Mouse (Mus musculus) ES-Bruce4 (cell line): ENCODE measurements around the gene Tlcd2. TPM values are rescaled to one million over a fixed set of nuclear protein-coding genes. Genes with fewer than 3 reads are reported as not detected.

ENCODE experiments used
- H3K27ac ChIP-seq: 2 replicates; pipeline ENCODE4 v1.5.1; 2012; ENCODE audit warnings: low read length, inconsistent platforms; ENCODE audit not compliant: insufficient read depth
- H3K27me3 ChIP-seq: 2 replicates; pipeline ENCODE4 v1.6.1; 2012; ENCODE audit warnings: mild to moderate bottlenecking, low read length, inconsistent platforms; ENCODE audit not compliant: control insufficient read depth, poor library complexity, insufficient read depth, severe bottlenecking
- H3K36me3 ChIP-seq: 2 replicates; pipeline ENCODE4 v1.6.1; 2012; ENCODE audit warnings: inconsistent platforms, mild to moderate bottlenecking, low read length, moderate library complexity; ENCODE audit not compliant: control insufficient read depth, poor library complexity, insufficient read depth, severe bottlenecking
- H3K4me1 ChIP-seq: one replicate; pipeline ENCODE4 v1.8.1; 2011; ENCODE audit warnings: low read length; ENCODE audit not compliant: control insufficient read depth, insufficient read depth
- H3K4me3 ChIP-seq: 2 replicates; pipeline ENCODE4 v1.5.1; 2011; ENCODE audit warnings: low read depth, mild to moderate bottlenecking, low read length
- H3K9ac ChIP-seq: 2 replicates; pipeline ENCODE4 v1.6.1; 2012; ENCODE audit warnings: low read depth, mild to moderate bottlenecking, inconsistent platforms; ENCODE audit not compliant: poor library complexity, severe bottlenecking
- H3K9me3 ChIP-seq: replicated peaks from 2 replicates; pipeline ENCODE4 v1.6.1; 2012; ENCODE audit warnings: mild to moderate bottlenecking, low read length, inconsistent platforms; ENCODE audit not compliant: control insufficient read depth, poor library complexity, insufficient read depth, severe bottlenecking
- CTCF ChIP-seq: IDR thresholded peaks from one replicate; pipeline ENCODE4 v1.8.1; 2011; ENCODE audit warnings: low read depth, low read length
- EP300 ChIP-seq: IDR thresholded peaks from 2 replicates; pipeline ENCODE4 v1.6.1; 2011; ENCODE audit warnings: low read depth, low read length; ENCODE audit not compliant: insufficient read depth
- POLR2A ChIP-seq: IDR thresholded peaks from one replicate; pipeline ENCODE4 v1.8.1; 2011; ENCODE audit warnings: low read length; ENCODE audit not compliant: insufficient read depth
- polyA plus RNA-seq: library from polyadenylated mRNA; stranded (reverse); fragments of >200 nt; gene quantifications from 2 replicates; pipeline ENCODE4 v1.2.4, GENCODE M21; 2011; ENCODE audit warnings: low read depth; ENCODE audit not compliant: missing spikeins, insufficient read depth, insufficient read length

Gene Tlcd2
- polyA plus RNA-seq, 1 experiment, result 6.8 TPM

GRCm38 (mm10) chr11:75508162-75508561 is 46.6 kb downstream of the Tlcd2 start:
- H3K36me3 ChIP-seq, result peaks cover 46% of the 10 kb centered on the region
- H3K4me3 ChIP-seq, result no peak overlapping the region
- no peak overlapping the region for H3K27ac ChIP-seq
- H3K4me1 ChIP-seq, result no peaks in the 10 kb centered on the region
- H3K9ac ChIP-seq, result no peak overlapping the region
- no peak for TF ChIP-seq CTCF
- no peak for TF ChIP-seq POLR2A
- no peak for TF ChIP-seq EP300
- no peaks in the 10 kb centered on the region for H3K9me3 ChIP-seq
- no peaks in the 10 kb centered on the region for H3K27me3 ChIP-seq

- H3K4me1 ChIP-seq, result no peaks in the 10 kb centered on the region
- H3K9ac ChIP-seq, result no peak overlapping the region
- no peaks in the 10 kb centered on the region for H3K9me3 ChIP-seq
- no peak overlapping the region for H3K27ac ChIP-seq
- peaks cover 39% of the 10 kb centered on the region for H3K36me3 ChIP-seq
- no peaks in the 10 kb centered on the region for H3K27me3 ChIP-seq
- TF ChIP-seq EP300 (no peak), CTCF (no peak), POLR2A (no peak)
- no peak overlapping the region for H3K4me3 ChIP-seq
Observed at GRCm38 (mm10) chr11:75508904-75509303, 47.4 kb downstream of the Tlcd2 start.

GRCm38 (mm10) chr11:75509741-75510626 is 48.5 kb downstream of the Tlcd2 start, which contains the start of gene Rilp:
Rilp (plus strand) TSS chr11:75510094.
- H3K27me3 ChIP-seq, result no peaks in the 10 kb centered on the region
- H3K9me3 ChIP-seq, result no peaks in the 10 kb centered on the region
- H3K36me3 ChIP-seq, result peaks cover 28% of the 10 kb centered on the region
- no peaks in the 10 kb centered on the region for H3K4me1 ChIP-seq
- no peak within 1 kb of the TSS for H3K27ac ChIP-seq
- TF ChIP-seq POLR2A (no peak), EP300 (no peak), CTCF (no peak)
- H3K9ac ChIP-seq, result peak within 1 kb of the TSS; percentile 53
- peak within 1 kb of the TSS; percentile 66 for H3K4me3 ChIP-seq

GRCm38 (mm10) chr11:75510627-75510993 is 49.1 kb downstream of the Tlcd2 start:
- H3K9ac ChIP-seq, result peak overlapping the region; percentile 53
- peak overlapping the region; percentile 66 for H3K4me3 ChIP-seq
- no peak overlapping the region for H3K27ac ChIP-seq
- H3K36me3 ChIP-seq, result peaks cover 24% of the 10 kb centered on the region
- no peaks in the 10 kb centered on the region for H3K27me3 ChIP-seq
- H3K4me1 ChIP-seq, result no peaks in the 10 kb centered on the region
- H3K9me3 ChIP-seq, result no peaks in the 10 kb centered on the region
- peak; percentile 93 for TF ChIP-seq CTCF
- no peak for TF ChIP-seq POLR2A
- peak; percentile 63; the same call in 1 of the 2 replicates for TF ChIP-seq EP300

GRCm38 (mm10) chr11:75511213-75511612 is 49.7 kb downstream of the Tlcd2 start:
- no peak overlapping the region for H3K27ac ChIP-seq
- H3K4me1 ChIP-seq, result no peaks in the 10 kb centered on the region
- H3K4me3 ChIP-seq, result no peak overlapping the region
- H3K9me3 ChIP-seq, result no peaks in the 10 kb centered on the region
- no peaks in the 10 kb centered on the region for H3K27me3 ChIP-seq
- H3K36me3 ChIP-seq, result peaks cover 19% of the 10 kb centered on the region
- no peak overlapping the region for H3K9ac ChIP-seq
- TF ChIP-seq POLR2A, result no peak
- TF ChIP-seq EP300, result no peak
- TF ChIP-seq CTCF, result no peak

GRCm38 (mm10) chr11:75512301-75513018 is 50.9 kb downstream of the Tlcd2 start:
- H3K9ac ChIP-seq, result no peak overlapping the region
- H3K36me3 ChIP-seq, result peaks cover 14% of the 10 kb centered on the region
- H3K27ac ChIP-seq, result no peak overlapping the region
- no peak for TF ChIP-seq EP300
- no peak for TF ChIP-seq POLR2A
- no peak for TF ChIP-seq CTCF
- H3K4me3 ChIP-seq, result no peak overlapping the region
- H3K27me3 ChIP-seq, result no peaks in the 10 kb centered on the region
- no peaks in the 10 kb centered on the region for H3K9me3 ChIP-seq
- no peaks in the 10 kb centered on the region for H3K4me1 ChIP-seq
